Mouse (Mus musculus) left cerebral cortex, adult 11 months (tissue): Measurements from ENCODE around the gene Sox5.
"Not testable (repeated sequence)": the region's sequence is repeated elsewhere in the genome, so short reads cannot be mapped to it uniquely, and the experiment has no call there.

Experiments used
- DNase-seq: peaks from one replicate; pipeline ENCODE4 v3.0.0; 2022; ENCODE audit warnings: low spot score

Sox5 gene

DNA sequence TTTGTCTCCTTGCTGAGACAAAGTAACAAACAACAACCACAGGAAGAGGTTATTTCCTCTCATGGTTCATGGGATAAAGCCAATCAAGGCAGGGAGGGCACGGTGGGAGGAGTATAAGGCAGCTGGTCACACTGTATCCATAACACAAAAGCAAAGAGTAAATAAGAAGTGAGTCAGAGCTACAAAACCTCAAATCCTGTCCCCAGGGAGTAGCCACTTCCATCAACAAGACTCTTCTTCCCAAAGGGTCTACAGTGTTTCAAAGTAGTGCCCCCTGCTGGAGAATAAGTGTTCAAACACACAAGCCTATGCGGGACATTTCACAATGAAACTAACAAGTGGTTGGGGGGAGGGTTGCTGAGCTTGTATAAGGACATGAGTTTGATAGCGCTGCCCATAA, 500.1 kb downstream of the Sox5 start:
- DNase-seq = no peak

DNA sequence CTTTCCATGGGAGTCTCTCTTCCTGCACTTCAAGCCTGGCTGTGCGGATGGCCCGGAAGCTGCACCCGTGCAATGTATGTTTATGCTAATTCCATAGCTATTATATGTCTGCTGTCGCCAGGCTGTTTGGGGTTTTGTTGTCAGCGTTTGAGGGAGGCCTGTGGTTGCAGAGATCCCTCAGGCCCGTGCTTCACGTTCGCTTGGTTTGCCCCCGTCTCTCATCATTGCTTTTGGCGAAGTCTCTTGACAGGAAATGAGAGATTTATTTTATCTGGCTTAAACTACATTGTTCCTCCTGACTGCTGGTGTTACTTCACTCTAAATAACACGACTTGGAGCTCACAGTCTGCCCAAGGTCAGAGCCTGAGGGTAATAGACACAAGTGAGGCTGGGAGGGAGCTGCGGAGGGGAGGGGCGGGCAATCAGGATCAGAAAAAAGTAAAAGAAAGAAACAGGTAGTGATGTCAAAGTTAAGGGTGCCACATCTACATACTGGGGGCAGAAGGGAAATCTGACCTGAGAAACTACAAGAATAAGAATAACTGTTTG, 503.2 kb downstream of the Sox5 start:
- DNase-seq = no peak

DNA sequence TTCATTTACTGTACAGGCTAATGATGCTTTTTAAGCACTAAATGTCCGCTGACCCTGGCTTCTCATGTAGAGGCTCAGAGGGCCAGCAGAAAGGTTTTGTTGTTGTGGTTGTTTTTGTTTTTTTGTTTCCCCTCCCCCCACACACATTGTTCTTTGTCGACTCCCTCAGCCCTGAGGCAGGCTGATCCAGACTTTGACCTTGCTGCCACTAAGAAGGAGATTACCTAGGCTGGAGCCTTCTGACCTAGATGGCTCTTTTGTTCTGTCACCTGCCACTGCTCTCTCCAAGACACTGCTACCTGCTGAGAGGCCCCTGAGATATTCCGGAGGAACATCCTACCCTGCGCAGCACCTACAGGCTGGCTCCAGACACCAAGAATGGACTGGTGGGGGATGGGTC, 508.4 kb downstream of the Sox5 start:
- not testable (repeated sequence) for DNase-seq

DNA sequence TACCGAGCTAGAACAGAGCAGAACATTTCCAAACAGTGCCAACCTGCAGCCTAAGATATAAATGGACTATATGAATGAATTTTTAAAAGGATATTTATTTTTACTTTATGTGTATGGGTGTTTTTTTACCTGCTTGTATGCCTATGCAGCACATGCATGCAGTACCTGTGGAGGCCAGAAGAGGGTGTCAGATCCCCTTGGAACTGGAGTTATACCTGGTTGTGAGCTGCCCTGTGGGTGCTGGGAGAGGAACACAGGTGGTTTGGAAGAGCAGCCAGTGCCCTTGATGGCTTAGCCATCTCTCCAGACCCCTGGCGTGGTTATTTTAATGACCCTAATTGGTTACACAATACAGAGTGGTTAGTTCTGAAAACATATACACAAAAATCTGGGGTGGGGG, 510.5 kb downstream of the Sox5 start:
- no peak for DNase-seq

GRCm38 (mm10) chr6:144270306-144270705, 511.5 kb downstream of the Sox5 start:
- no peak for DNase-seq

DNA sequence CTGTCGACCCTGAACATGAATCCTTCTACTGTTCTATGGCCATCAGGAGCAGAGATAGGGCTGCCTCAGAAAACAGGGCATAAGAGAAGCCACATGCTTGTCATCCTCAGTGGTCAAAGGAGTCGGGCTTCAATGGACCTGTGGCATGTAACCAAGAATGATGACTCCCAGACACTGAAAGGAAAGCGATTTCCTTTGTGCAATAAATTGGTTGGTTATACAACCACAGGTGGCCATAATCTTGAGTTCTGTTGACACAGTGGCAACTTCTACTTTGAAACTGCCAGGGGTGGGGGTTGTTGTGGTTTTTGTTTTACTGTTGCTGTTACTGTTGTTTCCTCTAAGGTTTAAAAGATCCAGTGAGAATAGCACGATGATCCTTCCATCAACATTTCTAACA, 512.1 kb downstream of the Sox5 start:
- no peak for DNase-seq

DNA sequence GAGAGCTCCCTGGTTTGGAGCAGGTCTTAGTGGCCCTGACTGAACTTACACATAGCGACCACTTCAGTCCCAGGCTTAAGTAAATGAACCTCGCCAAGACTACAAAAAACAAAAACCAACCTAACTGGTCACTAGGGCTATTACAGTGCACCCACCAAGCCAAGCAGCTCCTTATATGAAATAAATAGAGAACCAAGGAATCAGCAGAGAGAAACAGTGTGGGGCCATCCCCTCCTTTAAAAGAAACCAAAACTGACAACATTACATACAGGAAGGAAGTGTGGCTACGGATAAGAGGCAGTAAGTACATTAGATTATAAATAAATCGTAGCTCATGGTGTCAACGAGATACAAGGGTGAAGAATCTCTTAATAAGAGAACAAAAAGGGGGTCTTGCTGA, 516.0 kb downstream of the Sox5 start:
- DNase-seq = no peak

GRCm38 (mm10) chr6:144265004-144265403, 516.8 kb downstream of the Sox5 start:
- no peak for DNase-seq

DNA sequence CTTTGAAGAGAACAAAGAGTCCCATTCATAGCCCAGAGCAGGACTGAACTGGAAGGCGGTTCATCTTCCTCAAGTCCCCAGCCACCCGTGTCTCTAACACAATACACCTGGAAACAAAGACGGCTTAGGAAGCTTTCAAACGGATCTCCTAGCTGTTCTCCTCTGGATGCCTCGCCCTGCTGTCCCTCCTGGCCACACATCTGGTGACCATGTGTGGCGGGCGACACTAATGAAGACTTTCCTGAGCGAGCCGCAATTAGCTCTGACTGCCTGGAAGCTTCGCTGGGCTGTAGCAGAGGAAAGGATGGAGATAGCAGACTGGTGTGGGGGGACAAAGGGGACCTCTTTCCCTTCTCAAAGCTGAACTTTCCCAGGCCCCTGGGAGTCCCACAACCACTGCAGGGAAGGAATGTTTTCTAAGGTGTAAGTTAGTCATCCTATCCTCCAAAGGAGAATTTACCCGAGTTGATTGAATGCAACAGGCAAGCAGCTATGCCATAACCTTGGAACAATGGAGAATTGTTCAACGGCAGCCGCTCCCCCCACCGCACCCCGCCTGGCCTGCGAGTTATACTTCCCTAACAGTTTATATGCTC, 517.4 kb downstream of the Sox5 start:
- DNase-seq = no peak

GRCm38 (mm10) chr6:144256500-144256899, 525.3 kb downstream of the Sox5 start:
- DNase-seq = no peak

GRCm38 (mm10) chr6:144252191-144252718, 529.5 kb downstream of the Sox5 start:
- no peak for DNase-seq

- DNase-seq = no peak
Measured at GRCm38 (mm10) chr6:144251222-144252170, 530.3 kb downstream of the Sox5 start.

DNA sequence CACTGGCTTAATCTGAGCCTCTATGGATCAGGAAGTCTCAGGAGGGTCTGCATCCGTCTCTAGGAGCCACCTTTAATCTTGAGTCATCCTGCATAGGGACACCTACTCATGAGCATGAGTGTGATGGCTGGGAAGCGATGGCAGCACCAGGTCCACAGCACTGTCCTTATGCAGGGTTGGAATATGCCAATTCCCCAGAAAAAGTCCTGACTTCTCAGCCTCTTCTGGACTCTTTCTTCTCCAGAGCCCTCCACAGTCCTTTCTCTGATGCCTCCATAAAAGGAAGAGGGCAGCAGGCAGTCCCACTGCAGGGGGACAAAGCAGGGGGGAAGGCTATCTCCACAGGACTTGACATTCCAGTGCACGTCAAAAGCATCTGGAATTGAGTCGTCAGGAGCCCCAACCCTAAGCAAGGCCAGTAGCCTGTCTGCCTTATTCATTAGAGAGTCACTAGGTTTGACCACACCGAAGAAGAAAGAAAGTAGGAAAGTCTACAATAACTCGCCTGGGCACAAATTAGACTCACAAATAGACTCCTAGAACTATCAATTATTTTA, 531.1 kb downstream of the Sox5 start:
- DNase-seq = no peak

GRCm38 (mm10) chr6:144236581-144236980, 545.2 kb downstream of the Sox5 start:
- DNase-seq = no peak

- no peak for DNase-seq
Measured at GRCm38 (mm10) chr6:144203970-144204369, 577.8 kb downstream of the Sox5 start.

DNA sequence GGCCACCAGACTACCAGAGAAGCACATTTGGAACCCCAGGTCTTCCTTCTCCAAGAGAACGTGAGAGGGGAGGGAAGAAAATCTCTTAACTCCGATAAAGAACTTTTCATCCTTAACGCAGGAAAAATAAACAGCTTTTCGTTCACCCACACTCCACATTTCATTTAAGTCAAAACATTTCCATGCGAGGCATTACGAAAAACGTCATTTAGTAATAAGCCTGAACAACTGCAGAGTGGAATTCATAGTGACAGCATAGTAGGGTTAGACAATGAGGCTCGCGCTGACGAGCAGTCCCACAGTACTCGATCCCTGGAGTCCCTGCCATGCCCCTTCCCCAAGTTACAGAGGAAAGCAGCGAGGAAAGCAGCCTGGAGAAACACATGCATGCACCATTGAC, 578.8 kb downstream of the Sox5 start:
- DNase-seq = no peak

DNA sequence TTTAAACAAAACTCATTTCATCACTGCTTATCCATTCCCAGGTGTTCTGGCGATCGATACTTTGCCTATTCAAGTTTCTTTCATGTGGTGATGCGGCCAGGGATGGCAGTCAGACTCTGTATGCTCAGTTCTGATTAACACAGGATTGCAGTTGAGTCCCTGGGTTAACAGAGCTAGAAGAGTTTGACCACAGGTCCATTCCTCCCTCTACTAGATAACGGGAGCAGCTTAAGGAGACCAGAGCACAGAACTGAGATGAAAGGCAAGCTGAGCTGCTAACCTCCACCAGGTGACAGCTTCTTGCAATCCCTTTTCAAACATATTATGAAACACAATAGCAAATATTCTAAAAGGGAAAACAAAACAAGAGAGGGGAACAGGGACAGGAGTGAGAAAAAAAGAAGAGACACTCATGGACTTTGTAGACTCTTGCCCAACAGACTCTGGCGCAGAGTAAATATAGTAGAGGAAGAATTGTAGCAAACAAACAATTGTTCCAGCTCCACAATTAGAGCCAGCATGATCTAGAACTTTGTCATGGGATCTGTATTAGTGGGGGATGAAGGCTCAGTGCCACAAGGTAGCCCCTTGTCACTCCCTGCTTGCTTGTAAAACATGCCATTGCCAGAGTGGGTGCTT, 580.3 kb downstream of the Sox5 start:
- no peak for DNase-seq

DNA sequence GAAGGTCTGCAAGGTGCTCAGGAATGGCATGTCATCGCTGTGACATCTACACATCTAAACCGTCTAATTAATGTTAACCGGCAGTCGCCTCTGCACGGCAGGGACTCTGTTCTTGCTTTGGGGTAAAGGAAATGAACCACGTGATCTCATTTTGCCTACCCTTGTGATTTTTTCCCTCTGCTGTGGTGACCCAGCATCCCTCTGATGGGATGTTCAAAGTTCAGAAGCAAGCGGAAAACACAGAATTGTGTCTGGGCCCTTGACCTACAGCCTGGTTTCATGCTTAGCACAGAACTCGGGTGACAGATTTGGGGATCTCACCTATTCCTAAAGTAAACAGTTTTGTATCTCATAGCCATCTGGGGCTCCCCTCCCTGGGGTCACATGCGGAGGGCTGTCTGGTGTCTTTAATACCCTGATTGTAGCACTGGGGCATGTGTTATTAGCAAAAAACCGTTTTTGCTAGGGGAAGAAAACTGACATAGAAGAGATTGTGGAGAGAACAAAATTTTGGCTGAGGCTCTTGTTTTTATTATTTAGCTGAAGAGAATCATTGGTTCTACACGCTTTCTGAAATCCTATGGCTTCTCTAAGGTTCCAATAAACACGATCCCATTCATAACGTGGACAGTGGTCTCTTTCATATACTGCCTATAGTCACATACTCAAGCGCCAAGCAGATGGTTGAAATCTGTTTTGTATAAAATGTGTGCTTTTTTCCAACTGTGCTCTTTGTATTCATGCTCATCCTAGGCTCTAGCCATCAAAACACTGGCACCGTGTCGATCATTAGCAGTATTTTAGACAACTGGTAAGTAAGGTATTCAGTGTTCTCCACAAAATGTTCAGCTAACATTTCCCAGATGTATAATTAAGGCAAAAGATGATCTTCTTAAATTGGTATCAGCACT, 584.3 kb downstream of the Sox5 start:
- no peak for DNase-seq

- no peak for DNase-seq
Measured at GRCm38 (mm10) chr6:144195934-144196333, 585.8 kb downstream of the Sox5 start.

DNA sequence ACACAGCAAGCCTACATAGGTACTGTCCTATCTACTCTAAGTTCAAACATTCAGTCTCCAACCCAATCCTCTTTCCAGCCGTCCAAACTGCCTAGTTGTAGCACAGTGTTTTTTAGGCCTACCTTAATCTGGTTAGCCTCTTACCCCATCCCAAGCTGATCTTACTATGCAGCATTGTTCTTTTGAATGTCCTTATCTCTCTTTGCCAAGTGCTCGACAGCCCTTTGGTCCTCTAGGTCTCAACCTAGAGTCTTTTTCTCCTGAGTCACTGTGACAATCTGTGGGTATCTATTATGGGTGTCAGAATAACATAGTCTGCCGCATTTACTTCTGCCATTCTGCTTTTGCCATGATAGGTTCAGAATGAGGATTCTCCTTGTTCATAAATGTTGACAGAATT, 598.7 kb downstream of the Sox5 start:
- no peak for DNase-seq

DNA sequence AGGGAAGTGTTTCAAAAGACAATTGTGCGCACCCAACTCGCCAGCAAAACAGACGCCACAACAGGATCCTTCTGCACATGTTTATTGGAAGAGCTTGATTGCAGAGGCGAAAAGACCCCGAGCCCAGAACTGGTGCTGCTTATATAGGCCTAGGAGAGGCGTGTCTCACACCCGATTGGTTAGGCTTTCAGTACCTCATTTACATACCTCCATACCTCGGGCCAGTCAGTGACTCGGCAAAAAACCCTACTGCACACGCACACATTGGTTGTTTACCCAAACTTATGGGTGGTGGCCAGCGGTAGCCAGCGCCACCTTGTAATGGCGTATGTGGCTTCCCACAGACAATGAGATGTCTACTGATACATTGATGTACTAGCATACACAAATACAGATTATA, 599.3 kb downstream of the Sox5 start:
- DNase-seq = not testable (repeated sequence)
